Mouse (Mus musculus) heart, postnatal 36 days (tissue): ENCODE measurements at regions not wholly inside any gene's neighbourhood (a gene's known extent, or its start where the extent isn't known, plus 50 kb on each side); places are given as distances from the start of the nearest gene placed in this dataset.

ENCODE experiments used
- DNase-seq, 2 experiments: peaks; one replicate each; pipeline ENCODE4 v3.0.0; 2021 to 2022
- intact Hi-C: fragments of 180-260 bp; cut with DNase I; formaldehyde crosslinking; loops from one replicate; pipeline ENCODE4 v1.15.1; 2025

DNA sequence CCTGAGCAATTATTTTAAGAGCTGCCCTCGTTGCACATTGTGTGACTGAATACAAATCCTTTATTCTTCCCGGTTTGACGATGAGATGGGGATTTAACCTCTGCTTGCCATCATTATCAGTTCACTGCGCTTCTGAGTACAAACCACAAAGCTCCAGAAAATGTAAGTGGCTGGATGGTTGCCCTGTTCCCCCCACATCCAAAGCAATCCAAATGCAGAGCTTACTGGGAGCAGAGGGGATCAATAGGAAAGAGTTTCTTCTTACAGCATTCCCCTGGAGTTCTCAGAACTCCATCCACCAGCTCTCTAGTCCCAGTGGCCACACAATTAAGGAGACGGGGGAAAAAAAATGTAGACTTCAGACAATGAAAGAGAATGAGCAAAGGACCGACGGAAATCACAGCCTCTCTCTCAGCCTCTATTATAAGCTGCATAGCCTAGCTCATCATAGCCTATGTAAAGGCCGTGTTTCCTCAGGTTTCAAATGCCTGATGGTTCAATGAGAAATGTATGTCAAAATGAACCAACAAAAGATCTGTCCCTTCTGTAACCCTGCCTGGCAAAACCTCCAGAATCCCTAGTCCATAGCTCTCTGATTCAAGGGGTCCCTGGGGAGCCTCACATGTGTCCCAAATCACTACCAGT, 191.4 kb downstream of the Lmo4 start:
- intact Hi-C loops: no loop called here
- no peak for DNase-seq

DNA sequence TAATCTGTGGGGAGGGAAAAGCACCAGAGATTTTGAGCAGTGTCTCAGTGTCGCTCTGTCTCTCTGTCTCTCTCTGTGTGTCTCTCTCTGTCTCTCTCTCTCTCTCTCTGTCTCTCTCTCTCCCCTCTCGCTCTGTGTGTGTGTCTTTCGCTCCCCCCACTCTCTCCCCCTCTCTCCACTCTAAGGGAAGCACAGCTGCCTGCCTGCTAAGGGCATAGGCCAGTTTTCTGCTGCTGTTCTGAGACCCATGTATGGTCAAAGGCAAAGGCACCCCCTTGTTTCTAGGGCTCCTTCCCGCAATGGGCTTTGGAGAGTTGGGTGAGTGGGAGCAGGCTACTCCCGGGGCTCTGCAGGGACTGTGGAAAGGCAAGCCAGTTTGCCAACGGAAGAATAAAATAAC, 192.2 kb downstream of the Lmo4 start:
- intact Hi-C loops: no loop called here
- no peak for DNase-seq

DNA sequence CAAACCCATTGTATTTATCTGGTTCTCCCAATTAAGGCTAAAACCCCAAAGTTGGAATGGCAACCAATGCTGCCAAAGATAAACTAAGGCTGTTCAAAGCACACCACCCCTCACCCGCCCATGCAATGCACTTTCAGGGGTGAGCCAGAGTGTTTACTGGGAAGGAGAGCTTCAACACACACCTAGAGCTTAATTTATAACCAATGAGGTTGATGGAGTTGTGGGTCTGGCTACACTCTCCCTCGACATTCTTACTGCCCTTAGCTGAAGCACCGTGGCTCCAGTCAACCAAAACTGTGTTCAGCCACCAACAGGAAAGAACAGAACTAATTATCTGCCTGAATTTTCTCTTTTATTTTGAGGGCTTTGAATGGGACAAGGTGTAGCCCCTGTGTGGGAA, 192.8 kb downstream of the Lmo4 start:
- intact Hi-C loops: no loop called here
- DNase-seq: no peak

DNA sequence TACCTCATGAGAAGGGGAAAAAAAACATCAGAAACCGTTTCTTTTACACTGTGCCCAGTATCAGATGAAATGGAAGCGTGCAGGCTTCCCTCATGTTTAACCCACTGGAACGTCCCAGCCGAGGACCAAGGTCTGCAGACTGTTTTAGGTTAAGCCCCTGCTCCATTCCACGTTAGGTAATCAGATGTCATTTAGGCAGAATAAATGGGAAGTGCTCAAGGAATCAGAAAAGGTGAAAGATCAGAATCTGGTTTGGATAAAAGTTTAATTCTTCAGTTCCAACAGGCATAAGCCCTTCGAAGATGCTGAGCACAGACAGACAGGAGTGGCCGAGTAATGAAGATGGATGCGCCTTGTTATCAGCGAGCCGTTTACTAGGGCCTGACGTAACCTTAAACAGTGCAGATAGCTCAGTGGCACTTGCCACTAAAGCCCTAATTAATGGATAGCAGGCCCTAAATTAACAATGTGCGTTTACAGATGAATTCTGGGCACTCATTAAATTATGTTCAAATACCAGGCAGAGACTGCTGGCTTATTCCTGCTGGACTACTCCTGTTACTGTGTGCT, 193.5 kb downstream of the Lmo4 start:
- DNase-seq: no peak
- intact Hi-C loops: no loop called here

DNA sequence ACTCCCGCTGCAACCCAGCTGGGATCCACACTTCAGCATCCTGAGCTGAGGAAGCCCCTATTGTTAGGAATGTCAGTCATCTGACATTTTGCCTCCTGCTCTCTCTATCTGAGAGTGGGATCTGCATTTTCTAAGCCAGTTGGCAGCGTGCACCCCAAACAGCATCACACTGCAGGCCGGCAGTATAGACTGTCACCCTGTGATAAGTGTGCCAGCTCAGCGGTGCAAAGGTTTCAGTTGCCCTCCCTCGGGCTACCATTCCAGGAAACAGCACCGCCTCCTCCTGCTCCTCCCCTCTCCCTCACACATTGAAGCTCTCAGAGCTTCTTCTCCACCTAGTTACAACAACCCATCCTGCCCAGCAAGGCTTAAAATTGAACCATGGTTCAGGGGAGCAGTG, 194.5 kb downstream of the Lmo4 start:
- intact Hi-C loops: no loop called here
- DNase-seq: no peak

DNA sequence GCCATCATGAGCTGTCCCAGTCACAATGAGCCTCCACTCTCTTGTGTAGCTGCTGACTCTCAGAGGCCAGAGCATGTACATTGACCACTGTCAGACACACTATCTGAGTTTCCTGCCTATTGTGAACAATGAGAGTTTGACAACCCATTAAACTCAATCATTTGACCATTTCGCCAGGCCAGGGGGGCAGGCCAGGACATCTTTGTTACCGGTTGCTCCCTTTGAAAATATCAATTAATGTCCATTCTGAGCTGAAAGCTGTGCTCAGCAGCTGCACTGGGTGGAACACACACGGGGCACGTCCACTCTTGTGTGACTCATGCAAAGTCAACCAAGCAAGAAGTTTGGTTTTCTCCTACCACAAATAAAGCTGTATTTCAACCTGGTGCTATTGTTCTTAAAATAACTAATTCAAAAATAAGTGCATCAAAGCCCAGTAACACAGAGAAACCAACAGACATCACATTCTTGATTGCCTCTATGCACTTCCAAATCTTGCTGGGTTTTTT, 197.9 kb downstream of the Lmo4 start:
- DNase-seq: no peak
- intact Hi-C loops: no loop called here

DNA sequence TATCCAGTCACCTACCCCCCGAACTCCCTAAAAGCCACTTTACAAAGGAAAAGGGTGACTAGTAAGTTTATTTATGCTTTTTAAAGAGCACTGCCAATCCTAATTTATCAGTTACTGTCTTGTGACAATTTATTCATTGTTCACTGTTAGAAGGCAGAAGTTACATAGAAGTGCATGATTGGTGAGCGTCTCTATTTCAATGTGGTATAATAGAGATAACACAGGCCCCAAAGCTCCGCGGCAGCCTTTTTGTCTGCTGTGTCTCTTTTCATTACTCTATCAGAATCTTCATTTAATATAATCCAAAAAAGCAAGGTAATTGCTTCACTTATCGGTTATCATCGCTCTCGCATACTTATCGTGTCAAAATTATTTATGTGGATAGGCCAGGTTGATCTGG, 207.1 kb downstream of the Lmo4 start:
- no peak for DNase-seq
- intact Hi-C loops: no loop called here

DNA sequence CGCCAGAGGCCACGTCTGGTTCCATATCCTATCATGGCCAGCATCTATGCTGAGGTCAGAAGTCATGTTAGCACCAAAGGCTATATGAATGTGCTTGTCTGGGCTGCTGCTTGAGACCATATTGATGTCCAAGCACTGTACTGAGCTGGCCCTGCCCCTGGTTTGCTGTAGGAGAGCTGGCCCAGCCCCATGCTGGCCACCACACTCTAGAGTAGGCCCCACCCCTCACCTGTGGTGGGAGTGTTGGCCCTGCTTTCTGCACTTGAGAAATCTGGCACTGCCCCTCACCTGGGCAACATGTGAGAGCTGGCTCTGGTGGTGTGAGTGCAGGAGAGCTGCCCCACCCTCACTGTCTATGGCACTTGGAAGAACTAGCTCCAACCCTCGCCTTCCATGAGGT, 210.0 kb downstream of the Lmo4 start:
- intact Hi-C loops: no loop called here
- DNase-seq: no peak

DNA sequence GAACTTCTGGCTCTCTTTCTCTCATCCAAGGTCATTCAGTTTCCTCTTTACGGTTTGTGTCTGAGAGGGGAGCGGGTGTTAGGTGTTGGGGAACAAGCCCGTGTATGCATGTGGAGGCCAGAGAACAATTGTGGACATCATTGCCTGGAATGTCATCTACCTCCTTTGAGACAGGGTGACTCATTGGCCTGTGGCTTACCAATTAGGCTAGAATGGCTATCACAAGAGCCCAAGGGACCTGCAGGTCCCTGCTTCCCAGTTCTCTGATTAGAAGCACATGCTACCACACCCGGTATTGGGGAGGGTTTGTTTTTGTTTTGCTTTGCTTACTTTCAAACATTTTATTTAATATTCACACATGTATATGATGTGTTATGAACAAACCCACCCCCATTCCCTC, 216.0 kb downstream of the Lmo4 start:
- no peak for DNase-seq
- intact Hi-C loops: no loop called here

DNA sequence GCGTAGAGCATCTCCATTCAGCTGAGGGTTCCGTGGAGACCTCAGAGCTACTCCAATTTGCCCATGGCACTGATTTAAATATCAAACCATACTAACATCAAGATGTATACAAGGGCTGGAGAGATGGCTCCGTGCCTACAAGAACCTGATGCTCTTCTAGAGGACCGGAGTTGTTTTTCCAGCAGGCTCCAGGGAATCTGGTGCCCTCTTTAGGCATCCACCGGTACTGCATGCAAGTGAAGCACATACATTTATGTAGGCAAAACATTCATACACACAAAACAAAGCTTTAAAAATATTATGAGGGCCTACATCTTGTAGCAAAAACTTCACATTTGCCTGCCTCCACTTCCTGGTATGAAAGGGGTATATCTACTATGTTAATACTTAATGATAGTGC, 217.0 kb downstream of the Lmo4 start:
- intact Hi-C loops: no loop called here
- no peak for DNase-seq

DNA sequence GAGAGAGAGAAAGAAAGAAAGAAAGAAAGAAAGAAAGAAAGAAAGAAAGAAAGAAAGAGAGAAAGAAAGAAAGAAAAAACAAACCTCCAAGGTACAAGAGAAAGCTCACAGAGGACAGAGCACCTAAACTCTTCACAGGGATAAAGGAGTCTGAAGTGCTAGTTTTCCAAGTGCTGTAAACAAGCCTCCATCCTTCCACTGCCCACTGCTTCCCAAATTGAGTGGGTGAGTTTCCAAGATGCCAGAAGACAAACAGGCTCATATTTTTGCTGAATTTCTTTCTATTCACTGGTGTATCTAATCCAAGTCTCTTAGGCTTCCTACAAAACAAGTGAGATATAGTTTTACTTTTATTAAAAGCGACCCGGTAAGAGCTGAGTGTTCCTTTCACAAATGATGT, 218.2 kb downstream of the Lmo4 start:
- DNase-seq: no peak
- intact Hi-C loops: no loop called here

DNA sequence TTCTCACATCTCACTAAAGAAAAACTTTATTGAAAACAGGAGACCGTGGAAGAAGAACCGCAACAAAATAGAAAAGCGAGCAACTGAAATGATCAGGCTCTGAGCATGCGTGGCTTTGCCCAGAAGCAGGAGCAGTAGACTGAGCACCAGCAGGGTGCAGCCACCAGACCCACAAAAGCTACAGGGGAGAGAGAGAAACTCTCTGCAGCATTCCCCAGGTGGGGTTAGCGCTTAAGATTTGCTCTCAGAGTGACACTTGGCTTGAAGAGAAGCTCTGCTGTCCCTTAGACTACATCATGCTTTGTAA, 218.9 kb downstream of the Lmo4 start:
- intact Hi-C loops: no loop called here
- no peak for DNase-seq

DNA sequence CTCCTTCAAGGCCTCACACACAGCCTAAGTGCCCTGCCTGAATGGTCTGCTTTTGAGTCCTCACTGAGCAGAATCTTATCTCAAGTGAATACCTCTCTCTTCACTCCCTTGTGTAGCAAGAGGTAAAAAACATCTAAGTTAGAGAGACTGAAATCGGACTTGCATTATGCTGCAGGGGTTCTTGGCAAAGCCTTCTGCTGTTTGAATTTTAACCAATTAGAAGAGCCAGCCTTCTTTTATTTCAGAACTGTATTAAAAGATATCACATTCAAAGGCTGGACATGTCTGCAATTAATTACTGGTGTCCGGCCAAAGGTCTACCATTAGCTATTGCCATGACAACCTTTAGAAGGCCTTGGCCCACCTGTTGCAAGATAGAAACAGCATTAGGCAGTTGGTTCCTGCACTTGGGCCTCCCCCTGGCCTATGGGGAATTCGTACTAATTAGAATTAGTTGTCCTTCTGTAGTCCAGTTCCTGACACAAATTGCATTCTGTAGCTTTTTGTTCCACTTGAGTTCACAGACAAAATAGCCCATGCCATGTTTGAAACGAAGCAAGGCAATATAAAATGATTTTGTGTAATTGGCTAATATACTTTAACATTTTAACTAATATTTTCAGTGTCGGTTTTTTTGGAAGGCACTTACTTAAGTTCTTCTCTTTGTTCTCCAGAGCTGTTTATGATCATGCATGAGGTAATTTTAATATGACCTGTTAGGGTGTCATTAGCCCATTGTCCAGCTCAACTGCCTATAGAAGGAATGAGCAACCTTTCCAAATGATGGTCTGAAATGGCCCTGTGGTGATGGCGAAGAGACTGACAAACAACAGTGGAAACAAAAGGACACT, 219.4 kb downstream of the Lmo4 start:
- DNase-seq: no peak
- intact Hi-C loops: no loop called here

DNA sequence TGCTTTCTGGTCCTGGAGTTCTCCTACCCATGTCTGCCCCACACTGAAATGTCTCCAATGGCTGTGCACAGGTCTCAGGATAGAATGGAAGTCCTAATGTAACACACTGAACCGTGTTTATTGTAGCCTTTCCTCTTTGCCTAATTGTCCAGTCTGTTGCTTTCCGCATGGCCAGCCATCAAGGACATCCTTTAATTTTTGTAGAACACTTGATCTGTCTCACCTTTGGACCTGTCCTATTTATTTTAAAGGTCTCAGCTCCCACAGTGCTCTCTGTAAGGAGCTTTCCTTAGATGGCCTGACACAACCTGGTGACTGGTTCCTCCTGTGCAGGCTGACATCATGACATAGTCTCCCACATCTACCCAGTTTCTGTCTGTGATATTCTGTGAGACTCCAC, 226.3 kb downstream of the Lmo4 start:
- intact Hi-C loops: no loop called here
- no peak for DNase-seq

DNA sequence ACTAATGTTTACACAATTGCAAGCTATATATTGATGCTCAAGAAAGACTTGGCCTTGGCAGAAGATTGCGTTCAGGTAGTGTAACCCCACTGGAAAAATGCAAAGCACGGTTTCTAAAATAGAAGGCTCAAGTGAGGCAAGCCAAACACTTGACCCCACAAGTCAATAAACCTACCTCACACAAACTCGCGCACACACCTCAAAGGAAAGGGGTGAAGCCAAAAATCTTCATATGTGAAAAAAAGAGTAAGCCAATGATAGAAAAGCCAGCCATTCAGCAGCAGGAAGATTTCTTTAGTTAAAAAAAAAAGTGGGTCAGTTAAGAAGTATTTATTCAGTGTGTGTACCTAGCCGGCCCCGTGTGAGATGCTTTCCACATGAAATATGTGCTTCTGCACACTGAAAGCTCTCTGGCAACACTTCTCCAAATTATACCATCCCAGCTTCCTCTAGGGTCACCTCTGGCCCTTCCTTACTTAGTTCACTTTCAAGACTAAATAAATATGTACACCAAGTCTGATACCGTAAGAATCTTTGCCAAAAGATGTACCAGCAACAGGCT, 227.1 kb downstream of the Lmo4 start:
- DNase-seq: no peak
- intact Hi-C loops: no loop called here

DNA sequence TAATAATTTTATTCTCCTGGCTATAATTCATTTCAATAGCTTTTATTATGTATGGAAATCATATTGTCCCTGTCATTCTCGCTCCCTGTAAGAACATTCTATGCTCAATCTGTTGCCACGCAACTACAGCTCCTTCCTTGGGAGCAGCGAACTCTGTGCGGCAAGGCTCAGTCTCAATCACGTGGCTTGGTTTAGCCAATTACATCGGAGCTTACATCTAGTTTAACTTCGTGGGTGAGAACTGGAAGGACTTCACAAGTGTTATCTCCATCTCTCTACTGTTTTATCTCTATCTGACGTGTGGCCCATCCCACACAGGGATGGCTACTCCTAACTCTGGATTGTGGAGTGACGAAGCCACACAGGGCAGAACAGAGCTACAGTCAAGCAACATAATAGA, 231.4 kb downstream of the Lmo4 start:
- intact Hi-C loops: no loop called here
- DNase-seq: no peak

DNA sequence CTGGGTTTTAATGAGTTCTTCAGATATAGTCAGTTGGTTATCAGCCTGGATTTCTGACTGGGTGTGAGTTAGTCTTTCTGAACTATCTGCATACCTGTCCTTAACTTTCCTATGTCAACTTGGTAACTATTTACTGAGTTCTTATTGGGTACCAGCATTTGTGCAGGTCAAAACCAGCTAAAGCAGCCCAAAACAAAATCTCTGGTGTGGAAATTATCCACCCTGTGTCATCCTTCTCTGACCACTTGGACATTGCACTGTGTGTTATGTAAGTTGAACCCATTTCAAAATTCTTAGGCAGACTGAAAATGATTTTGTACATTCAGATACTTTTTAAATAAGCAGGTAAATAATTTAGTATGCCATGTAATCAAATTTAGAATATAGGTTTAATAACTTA, 232.7 kb downstream of the Lmo4 start:
- intact Hi-C loops: no loop called here
- DNase-seq: no peak

DNA sequence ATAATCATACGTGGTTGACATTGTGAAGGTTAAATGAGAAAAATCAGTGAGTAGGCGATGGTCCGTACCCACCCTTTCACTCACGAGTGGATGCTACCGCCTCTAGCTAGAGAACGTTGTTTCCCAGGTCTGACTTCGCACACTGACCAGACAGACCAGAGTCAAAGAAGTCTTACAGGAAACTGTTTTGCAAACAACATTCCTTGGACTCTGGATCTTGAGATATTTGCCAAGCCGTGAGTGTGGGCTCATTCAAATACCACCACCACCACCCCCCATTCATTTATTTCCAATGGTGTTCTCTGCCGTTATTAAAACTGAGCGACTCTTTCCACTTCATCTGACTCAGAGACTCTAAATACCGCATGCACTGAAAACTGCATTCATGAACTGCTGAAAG, 234.2 kb downstream of the Lmo4 start:
- intact Hi-C loops: no loop called here
- DNase-seq: no peak

DNA sequence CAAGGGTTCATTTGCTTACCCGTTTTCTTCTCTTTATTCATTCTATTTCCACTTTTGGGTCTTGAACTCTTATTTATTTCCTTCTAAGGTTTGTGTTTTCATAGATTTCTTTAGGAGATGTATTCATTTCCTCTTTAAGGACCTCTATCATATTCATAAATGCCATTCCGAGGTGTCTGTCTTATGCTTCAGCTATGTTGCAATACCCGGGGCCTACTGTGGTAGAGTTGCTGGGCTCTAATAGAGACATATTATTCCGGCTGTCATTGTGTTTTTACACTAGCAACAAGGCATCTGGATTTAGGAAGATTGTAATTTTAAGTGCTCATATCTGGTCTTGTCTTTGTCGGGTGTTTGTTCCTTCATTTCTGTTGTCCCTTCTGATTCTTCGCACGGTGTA, 249.5 kb downstream of the Lmo4 start:
- intact Hi-C loops: no loop called here
- DNase-seq: no peak

DNA sequence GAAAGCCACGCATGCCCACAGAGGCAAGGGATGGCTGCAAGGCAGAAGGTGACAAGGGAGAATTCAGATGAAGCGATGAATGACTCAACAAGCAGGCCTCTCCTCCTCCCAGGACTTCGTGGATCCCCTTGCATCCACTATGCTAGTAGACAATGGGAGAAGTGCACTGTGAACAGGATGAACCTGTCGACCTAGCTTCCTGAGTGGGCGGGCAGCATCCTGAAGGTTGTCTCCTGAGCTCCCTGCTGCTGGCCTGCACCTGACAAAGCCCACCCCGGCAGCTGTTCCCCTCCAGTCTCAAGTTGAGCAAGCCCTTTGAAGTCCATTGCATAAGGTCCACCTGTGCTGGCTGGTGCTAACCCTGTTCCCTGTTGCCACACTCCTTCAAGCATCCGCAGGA, 250.2 kb downstream of the Lmo4 start:
- no peak for DNase-seq
- intact Hi-C loops: no loop called here

DNA sequence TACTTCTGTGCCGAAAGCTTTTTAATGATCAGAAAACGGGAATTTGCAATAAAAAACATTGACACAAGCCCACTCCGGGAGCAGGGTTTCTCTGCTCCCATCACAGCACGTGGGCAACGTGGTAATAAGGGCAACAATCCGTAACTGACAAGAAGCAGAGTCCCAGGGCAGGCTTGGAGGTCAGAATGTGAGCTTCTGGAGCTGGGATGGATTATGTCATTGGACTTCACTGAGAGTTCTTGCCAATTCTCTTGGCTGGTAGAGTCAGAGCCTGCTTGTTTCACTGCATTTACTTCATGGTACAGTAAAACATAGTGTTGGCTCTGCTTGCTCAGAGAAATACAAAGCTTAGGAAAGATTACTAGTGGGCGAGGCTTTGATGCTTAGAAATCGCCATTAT, 252.7 kb downstream of the Lmo4 start:
- intact Hi-C loops: no loop called here
- no peak for DNase-seq

DNA sequence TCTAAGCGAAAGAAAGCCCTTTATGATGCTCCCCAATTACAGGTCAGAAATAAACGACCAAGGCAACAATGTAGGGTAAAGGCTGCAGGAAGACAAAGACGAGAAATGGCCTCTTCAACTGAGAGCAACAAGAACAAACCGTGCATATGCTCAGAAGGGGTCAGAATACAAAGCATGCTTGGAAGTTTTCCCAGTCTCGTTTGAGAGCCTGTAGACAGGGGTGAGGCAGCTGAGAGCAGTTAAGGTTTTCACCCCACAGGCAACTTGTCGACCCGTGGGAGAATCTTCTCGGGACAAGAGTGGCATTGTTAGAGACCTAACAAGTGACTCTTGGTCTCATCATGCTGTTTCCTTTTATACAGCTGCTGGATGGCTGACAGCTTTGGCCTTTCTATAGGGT, 255.4 kb downstream of the Lmo4 start:
- no peak for DNase-seq
- intact Hi-C loops: no loop called here
